ENCODE assay signal across 12 mouse cellular contexts in the genomic region with DNA sequence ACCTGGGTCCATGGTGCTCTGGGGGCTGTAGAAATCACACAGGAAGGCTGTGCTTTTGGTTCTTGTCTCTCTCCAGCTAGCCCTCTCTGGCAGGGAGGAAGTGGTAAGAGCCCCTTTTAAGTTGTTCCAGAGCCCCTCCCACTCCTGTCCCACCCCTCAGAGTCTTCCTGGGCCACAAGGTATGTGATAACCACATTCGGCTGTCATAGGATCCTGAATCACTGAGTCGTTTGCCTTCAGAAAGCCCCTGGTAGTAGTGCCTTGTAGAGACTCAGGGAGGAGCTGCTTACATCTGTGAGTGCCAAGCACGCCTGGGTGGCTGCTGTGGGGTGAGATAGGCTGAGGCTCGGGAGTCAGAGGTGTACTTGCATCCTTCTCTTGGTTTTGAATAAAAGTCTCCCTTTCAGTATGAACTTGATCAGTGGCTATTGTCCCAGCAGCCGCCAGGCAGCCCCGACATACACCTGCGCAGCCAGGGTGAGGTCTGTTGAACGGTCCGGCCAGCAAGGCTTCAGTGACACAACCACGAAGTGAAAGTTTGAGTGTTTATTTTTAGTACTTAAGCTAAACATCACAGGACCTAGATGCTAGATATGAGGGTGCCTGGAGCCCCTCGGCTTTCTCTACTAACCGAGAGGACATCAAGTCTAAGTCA. TPM values are rescaled to one million over a fixed set of nuclear protein-coding genes. Genes with fewer than 3 reads are reported as not detected.
DNase-seq lines count a peak whose midpoint lies in the region; ATAC-seq and TF ChIP-seq lines count a peak whose summit lies in the region.
"Had no signal": no experiment of that assay in that cellular context is flagged by ENCODE, and none has a peak within 500 bp of the region (broad histone marks: within the 10 kb centered on the region; RNA-seq: fewer than 3 reads in every experiment).

A gene (minus strand): TSS at position 91 of the 655 bp plus-strand sequence.

- H3K79me2 ChIP-seq in heart, adult 2 months (replicated peaks; ENCODE audit: control insufficient read depth, insufficient read depth, low read length), result no peaks in the 10 kb centered on the region

- TF ChIP-seq CTCF in heart, adult 2 months (IDR thresholded peaks at IDR 0.05), result no peak
- no peak for TF ChIP-seq CTCF in spleen, adult 2 months (IDR thresholded peaks at IDR 0.05; ENCODE audit: extremely low read depth, insufficient read depth, insufficient read length, insufficient replicate concordance)
- TF ChIP-seq CTCF in left cerebral cortex, adult 2 months (IDR thresholded peaks at IDR 0.05), result no peak

- H3K4me1 ChIP-seq in heart, embryonic 11.5 days (ENCODE audit: control insufficient read depth, insufficient read depth, low read length), result peaks cover 7% of the 10 kb centered on the region
- H3K4me1 ChIP-seq in heart, adult 2 months (ENCODE audit: control insufficient read depth, insufficient read depth, low read length), result no peaks in the 10 kb centered on the region
- peaks cover 13% of the 10 kb centered on the region for H3K4me1 ChIP-seq in embryonic facial prominence, embryonic 10.5 days
- peaks cover 11% of the 10 kb centered on the region; the same call in 1 of the 2 replicates for H3K4me1 ChIP-seq in spleen, adult 2 months (ENCODE audit: control insufficient read depth, insufficient read depth, insufficient read length)

- no peak within 1 kb of the TSS for H3K9ac ChIP-seq in heart, embryonic 11.5 days (ENCODE audit: low read depth, low read length)
- H3K9ac ChIP-seq in heart, adult 2 months (ENCODE audit: low read depth, low read length), result no peak within 1 kb of the TSS
- H3K9ac ChIP-seq: liver, embryonic 14.5 days had no signal

- no peaks in the 10 kb centered on the region for H3K9me3 ChIP-seq in heart, embryonic 11.5 days (replicated peaks; ENCODE audit: control insufficient read depth, low read length)
- no peaks in the 10 kb centered on the region for H3K9me3 ChIP-seq in embryonic facial prominence, embryonic 10.5 days
- H3K9me3 ChIP-seq: forebrain, embryonic 10.5 days had no signal

- H3K4me3 ChIP-seq in heart, embryonic 11.5 days (ENCODE audit: low read depth, low read length), result no peak within 1 kb of the TSS; the same call in 1 of the 2 replicates
- no peak within 1 kb of the TSS for H3K4me3 ChIP-seq in heart, adult 2 months
- H3K4me3 ChIP-seq in embryonic facial prominence, embryonic 10.5 days, result no peak within 1 kb of the TSS
- H3K4me3 ChIP-seq in spleen, adult 2 months (ENCODE audit: extremely low read depth, insufficient read depth, insufficient read length), result peak within 1 kb of the TSS; percentile 65
- H3K4me3 ChIP-seq in left cerebral cortex, adult 2 months, result no peak within 1 kb of the TSS
- H3K4me3 ChIP-seq: forebrain, embryonic 10.5 days had no signal

- peaks cover 4% of the 10 kb centered on the region for H3K27me3 ChIP-seq in heart, embryonic 11.5 days (ENCODE audit: control insufficient read depth, insufficient read depth, low read length)
- no peaks in the 10 kb centered on the region for H3K27me3 ChIP-seq in heart, adult 2 months (ENCODE audit: control insufficient read depth, insufficient read depth, low read length)
- H3K27me3 ChIP-seq in embryonic facial prominence, embryonic 10.5 days (replicated peaks; ENCODE audit: low read depth, poor library complexity, severe bottlenecking), result 0 out of 2 replicates have a peak, but pooled peaks cover 5% of the 10 kb centered on the region
- H3K27me3 ChIP-seq in spleen, adult 2 months (ENCODE audit: control insufficient read depth, insufficient read depth, low read length), result no peaks in the 10 kb centered on the region

- TF ChIP-seq EP300 in heart, adult 2 months (IDR thresholded peaks at IDR 0.05; ENCODE audit: insufficient read depth, low read depth, low read length), result no peak

- intact Hi-C loops in heart, adult 2 months (cut with DNase I), result loop anchor here (5.0 kb wide), 1 partner anchor 298 kb away; no protein-coding TSS in a partner anchor
- intact Hi-C loops in left cerebral cortex, adult 2 months (cut with DNase I), result loop anchor here (5.0 kb wide), 1 partner anchor 298 kb away; no protein-coding TSS in a partner anchor

- ATAC-seq in heart, embryonic 11.5 days (replicated peaks; ENCODE audit: insufficient number of reproducible peaks, low FRiP score, low TSS enrichment), result no peak

- DNase-seq in heart, adult 2 months, result no peak
- DNase-seq in 3T3-L1 (ENCODE audit: low read depth, low spot score), result peak; percentile 15
- DNase-seq in embryonic facial prominence, embryonic 10.5 days (ENCODE audit: low spot score), result no peak
- peak; percentile 77 to 95 for DNase-seq in spleen, adult 2 months (ENCODE audit: low read depth in 1 of 2, low spot score in 2 of 2)
- no peak for DNase-seq in urinary bladder, postnatal 36 days (ENCODE audit: low spot score in 2 of 2)
- DNase-seq in left cerebral cortex, adult 2 months (ENCODE audit: extremely low spot score in 1 of 2, low spot score in 2 of 2), result no peak
- DNase-seq in yolk sac, embryonic 10.5 days (ENCODE audit: low spot score), result no peak

- WGBS in heart, embryonic 11.5 days (ENCODE audit: insufficient replicate concordance), result 41% methylated on average over 12 of the region's 12 CpGs
- WGBS in heart, adult 2 months, result 53% methylated on average over 12 of the region's 12 CpGs
- 74% methylated on average over 12 of the region's 12 CpGs for WGBS in embryonic facial prominence, embryonic 10.5 days
- WGBS in spleen, adult 2 months, result 8% methylated on average over 12 of the region's 12 CpGs

- no peak within 1 kb of the TSS for H3K27ac ChIP-seq in heart, embryonic 11.5 days (ENCODE audit: low read depth, low read length)
- no peak within 1 kb of the TSS for H3K27ac ChIP-seq in heart, adult 2 months
- peak within 1 kb of the TSS; percentile 30; the same call in 1 of the 2 replicates for H3K27ac ChIP-seq in embryonic facial prominence, embryonic 10.5 days (replicated peaks)
- peak within 1 kb of the TSS; percentile 92 for H3K27ac ChIP-seq in spleen, adult 2 months (ENCODE audit: insufficient read depth, low read length)
- H3K27ac ChIP-seq in left cerebral cortex, adult 2 months, result no peak within 1 kb of the TSS
- H3K27ac ChIP-seq: forebrain, embryonic 10.5 days; kidney, postnatal 0 days; liver, embryonic 14.5 days had no signal

- H3K36me3 ChIP-seq in heart, embryonic 11.5 days (ENCODE audit: control insufficient read depth, insufficient read depth, low read length), result no peaks in the 10 kb centered on the region
- H3K36me3 ChIP-seq in heart, adult 2 months (ENCODE audit: control insufficient read depth, insufficient read depth, low read length), result no peaks in the 10 kb centered on the region
- H3K36me3 ChIP-seq in embryonic facial prominence, embryonic 10.5 days (replicated peaks), result no peaks in the 10 kb centered on the region
- no peaks in the 10 kb centered on the region; the same call in 1 of the 2 replicates for H3K36me3 ChIP-seq in spleen, adult 2 months (ENCODE audit: control insufficient read depth, insufficient read depth, low read length)
- H3K36me3 ChIP-seq: forebrain, embryonic 10.5 days had no signal

- no peak for TF ChIP-seq POLR2A in heart, adult 2 months (IDR thresholded peaks at IDR 0.05; ENCODE audit: insufficient read depth, low read depth, low read length)
- TF ChIP-seq POLR2A in spleen, adult 2 months (IDR thresholded peaks at IDR 0.05; ENCODE audit: low read depth, low read length), result peak; percentile 92

- peak within 1 kb of the TSS; percentile 34 for H3K4me2 ChIP-seq in heart, embryonic 11.5 days

RNA-seq across cellular contexts. Expression of the gene that starts here (rescaled TPM):
- 0.21 and 0.36 TPM in 2 replicates for polyA plus RNA-seq in heart, embryonic 11.5 days (2014; fragmentation: Nextera tagmentation; extraction: Ambion mirVana)
- total RNA-seq in heart, adult 2 months (2021), result under 1 TPM; 0.29 to 0.59 TPM
- 2.6 and 2.7 TPM in 2 replicates for polyA plus RNA-seq in heart, adult 2 months (2012; rRNA removed)
- polyA plus RNA-seq in embryonic facial prominence, embryonic 10.5 days (2016; fragmentation: Nextera tagmentation; extraction: Ambion mirVana), result 0.50 and 0.78 TPM in 2 replicates
- polyA plus RNA-seq in spleen, adult 2 months (2012; rRNA removed), result 135 and 194 TPM in 2 replicates
- not detected for total RNA-seq in left cerebral cortex, adult 2 months (2021)
- total RNA-seq: left cerebral cortex, postnatal 10 days had no signal

Comparison
In these comparisons a context has a peak if more than half of its experiments do, and no peak if none do; other contexts are left out.
1. RNA of the gene that starts here (polyA plus RNA-seq): 135 to 194 TPM in spleen, adult 2 months; 2.6 to 2.7 TPM in heart, adult 2 months, 0.50 to 0.78 TPM in embryonic facial prominence, embryonic 10.5 days and 0.21 to 0.36 TPM in heart, embryonic 11.5 days; every median in the first group is over 10 times any median in the second.
2. H3K27ac ChIP-seq: peak in embryonic facial prominence, embryonic 10.5 days (single experiment) and spleen, adult 2 months (single experiment); none in heart, embryonic 11.5 days (single experiment), heart, adult 2 months (single experiment) and left cerebral cortex, adult 2 months (single experiment).
3. DNase-seq: peak in 3T3-L1 (single experiment) and spleen, adult 2 months (2 of 2); none in heart, adult 2 months (0 of 2), embryonic facial prominence, embryonic 10.5 days (single experiment), urinary bladder, postnatal 36 days (0 of 2), left cerebral cortex, adult 2 months (0 of 2) and yolk sac, embryonic 10.5 days (single experiment).